Mouse (Mus musculus) bone marrow macrophage, adult 2 months (primary cell): ENCODE data around the gene Trpc1.

Experiments
- CTCF ChIP-seq: IDR thresholded peaks from 2 replicates; pipeline ENCODE4 v1.5.1; 2012; ENCODE audit warnings: low read depth, mild to moderate bottlenecking, low read length, moderate library complexity
- POLR2A ChIP-seq: IDR thresholded peaks from 2 replicates; pipeline ENCODE4 v1.6.1; 2012; ENCODE audit warnings: mild to moderate bottlenecking, low read depth, low read length, borderline replicate concordance

- no peak for TF ChIP-seq CTCF
- TF ChIP-seq POLR2A: no peak
Measured at GRCm38 (mm10) chr9:95699273-95699672, 50.9 kb downstream of the Trpc1 start.
